Mouse (Mus musculus) forebrain, embryonic 15.5 days (tissue): ENCODE measurements around the gene Sdc3. TPM values are rescaled to one million over a fixed set of nuclear protein-coding genes. Genes with fewer than 3 reads are reported as not detected.
A peak's percentile ranks its signal among the peaks of the same experiment; 100 is the strongest.

ENCODE experiments used
- ATAC-seq: fragments of 200-750 bp; cut with Nextera tagmentation; replicated peaks from 2 replicates; pipeline ENCODE4 v1.8.0; 2017; ENCODE audit warnings: mild to moderate bottlenecking, moderate TSS enrichment, moderate library complexity
- H3K27ac ChIP-seq: fragments of 300-500 bp; sonication (generic); replicated peaks from 2 replicates; pipeline ENCODE4 v1.5.1; 2015; ENCODE audit warnings: mild to moderate bottlenecking, inconsistent platforms
- H3K27me3 ChIP-seq: fragments of 300-500 bp; sonication (generic); 2 replicates; pipeline ENCODE4 v1.6.1; 2015; ENCODE audit warnings: inconsistent platforms
- H3K36me3 ChIP-seq: fragments of 300-500 bp; sonication (generic); 2 replicates; pipeline ENCODE4 v1.6.1; 2015; ENCODE audit warnings: mild to moderate bottlenecking, inconsistent platforms
- H3K4me1 ChIP-seq: fragments of 300-500 bp; sonication (generic); 2 replicates; pipeline ENCODE4 v1.6.1; 2015; ENCODE audit warnings: inconsistent platforms
- H3K4me2 ChIP-seq: fragments of 300-500 bp; sonication (generic); replicated peaks from 2 replicates; pipeline ENCODE4 v1.6.1; 2015; ENCODE audit warnings: mild to moderate bottlenecking, inconsistent platforms
- H3K4me3 ChIP-seq: fragments of 300-500 bp; sonication (generic); 2 replicates; pipeline ENCODE4 v1.5.1; 2015; ENCODE audit warnings: mild to moderate bottlenecking, inconsistent platforms
- H3K9ac ChIP-seq: fragments of 300-500 bp; sonication (generic); replicated peaks from 2 replicates; pipeline ENCODE4 v1.6.1; 2015; ENCODE audit warnings: mild to moderate bottlenecking, inconsistent platforms
- H3K9me3 ChIP-seq: fragments of 300-500 bp; sonication (generic); 2 replicates; pipeline ENCODE4 v1.6.1; 2016; ENCODE audit warnings: inconsistent platforms
- WGBS: fragments of 180-500 bp; shearing (Covaris S2); methylation state at CpG from one replicate; pipeline ENCODE4 v1.1.7; 2015; ENCODE audit warnings: mixed read lengths; 5-methylcytosine and 5-hydroxymethylcytosine counted together
- polyA plus RNA-seq: library from polyadenylated mRNA; unstranded; fragments of >200 nt; fragmentation: Nextera tagmentation; extraction: Ambion mirVana; gene quantifications from 2 replicates; pipeline ENCODE4 v1.2.1, GENCODE M21; 2015

Gene Sdc3
- polyA plus RNA-seq, 1 experiment from 2014 or later = 84.9 TPM

- Histone ChIP-seq H3K4me3 (no peak overlapping the region), H3K27me3 (no peaks in the 10 kb centered on the region), H3K36me3 (peaks cover 67% of the 10 kb centered on the region), H3K9ac (no peak overlapping the region), H3K27ac (no peak overlapping the region), H3K4me2 (no peak overlapping the region), H3K9me3 (no peaks in the 10 kb centered on the region), H3K4me1 (no peaks in the 10 kb centered on the region; the same call in 1 of the 2 replicates)
- WGBS = 92% methylated on average over 2 of the region's 2 CpGs
- no peak for ATAC-seq
Observed at GRCm38 (mm10) chr4:130766387-130766786, 25.9 kb upstream of the Sdc3 start.

GRCm38 (mm10) chr4:130766926-130767325 lies 25.4 kb upstream of the Sdc3 start:
- Histone ChIP-seq H3K4me2 (no peak overlapping the region), H3K27ac (no peak overlapping the region)
- 90% methylated on average over 4 of the region's 4 CpGs for WGBS

DNA sequence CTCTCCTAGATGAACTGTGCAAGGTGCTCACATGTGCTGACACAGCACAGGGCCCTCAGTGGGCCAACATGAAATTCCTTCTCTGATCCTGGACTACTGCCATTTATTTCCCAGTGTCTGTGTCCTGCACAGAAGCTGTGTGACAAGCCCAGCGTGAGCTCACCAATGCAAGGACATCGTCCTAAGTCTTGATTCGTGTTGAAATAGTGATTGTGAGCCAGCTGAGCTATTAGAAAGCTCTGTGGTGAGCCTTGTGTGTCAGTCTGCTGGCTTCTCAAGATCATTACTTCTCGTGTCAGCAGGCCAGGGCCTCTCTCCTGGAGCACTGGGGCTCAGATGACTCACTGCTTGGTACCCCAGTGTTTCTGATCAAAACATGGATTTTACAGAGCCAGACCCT lies 18.4 kb upstream of the Sdc3 start:
- ATAC-seq = no peak
- Histone ChIP-seq H3K27me3 (no peaks in the 10 kb centered on the region), H3K4me2 (no peak overlapping the region), H3K9me3 (no peaks in the 10 kb centered on the region), H3K4me1 (peaks cover 12% of the 10 kb centered on the region), H3K36me3 (peaks cover 58% of the 10 kb centered on the region), H3K4me3 (no peak overlapping the region), H3K9ac (no peak overlapping the region), H3K27ac (no peak overlapping the region)
- 85% methylated on average over 4 of the region's 4 CpGs for WGBS

More at GRCm38 (mm10) chr4:130766926-130767325, 25.4 kb upstream of the Sdc3 start:
- H3K9me3 ChIP-seq = no peaks in the 10 kb centered on the region
- H3K4me3 ChIP-seq = no peak overlapping the region
- ATAC-seq = no peak
- peaks cover 71% of the 10 kb centered on the region for H3K36me3 ChIP-seq
- H3K4me1 ChIP-seq = no peaks in the 10 kb centered on the region; the same call in 1 of the 2 replicates
- H3K9ac ChIP-seq = no peak overlapping the region
- H3K27me3 ChIP-seq = no peaks in the 10 kb centered on the region

- no peaks in the 10 kb centered on the region for H3K27me3 ChIP-seq
- H3K9ac ChIP-seq = no peak overlapping the region
- no peak overlapping the region for H3K4me3 ChIP-seq
- H3K9me3 ChIP-seq = no peaks in the 10 kb centered on the region
- H3K4me1 ChIP-seq = peaks cover 13% of the 10 kb centered on the region
- 91% methylated on average over 4 of the region's 4 CpGs for WGBS
- ATAC-seq = no peak
- no peak overlapping the region for H3K27ac ChIP-seq
- H3K36me3 ChIP-seq = peaks cover 63% of the 10 kb centered on the region
- no peak overlapping the region for H3K4me2 ChIP-seq
Observed at GRCm38 (mm10) chr4:130774822-130775221, 17.5 kb upstream of the Sdc3 start.

DNA sequence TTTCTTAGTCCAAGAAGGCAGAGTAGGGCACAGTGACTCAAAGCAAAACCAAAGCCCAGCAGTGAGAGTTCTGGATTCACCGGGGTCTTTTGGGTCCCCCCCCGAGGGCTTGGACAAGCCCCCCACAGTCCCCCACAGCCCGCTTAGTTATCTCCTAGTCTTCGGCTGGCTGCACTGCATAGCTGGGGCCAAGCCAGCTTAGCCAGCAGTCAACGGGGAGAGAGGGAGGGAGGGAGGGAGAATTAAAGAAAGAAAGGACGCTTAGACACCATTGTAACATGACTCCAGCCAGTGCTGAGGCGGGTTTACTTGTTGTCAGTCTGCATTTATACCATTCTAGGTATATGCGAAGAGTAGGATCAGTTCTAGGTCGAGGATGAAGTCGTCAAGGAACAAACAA lies 14.7 kb upstream of the Sdc3 start:
- H3K27ac ChIP-seq = 0 out of 2 replicates have a peak overlapping the region, but pooled peaks have one; percentile 15
- no peak overlapping the region for H3K4me3 ChIP-seq
- H3K4me2 ChIP-seq = no peak overlapping the region
- no peak overlapping the region for H3K9ac ChIP-seq
- 40% methylated on average over 10 of the region's 10 CpGs for WGBS
- no peaks in the 10 kb centered on the region for H3K27me3 ChIP-seq
- H3K9me3 ChIP-seq = no peaks in the 10 kb centered on the region
- no peak for ATAC-seq
- H3K4me1 ChIP-seq = peaks cover 13% of the 10 kb centered on the region
- H3K36me3 ChIP-seq = peaks cover 68% of the 10 kb centered on the region

DNA sequence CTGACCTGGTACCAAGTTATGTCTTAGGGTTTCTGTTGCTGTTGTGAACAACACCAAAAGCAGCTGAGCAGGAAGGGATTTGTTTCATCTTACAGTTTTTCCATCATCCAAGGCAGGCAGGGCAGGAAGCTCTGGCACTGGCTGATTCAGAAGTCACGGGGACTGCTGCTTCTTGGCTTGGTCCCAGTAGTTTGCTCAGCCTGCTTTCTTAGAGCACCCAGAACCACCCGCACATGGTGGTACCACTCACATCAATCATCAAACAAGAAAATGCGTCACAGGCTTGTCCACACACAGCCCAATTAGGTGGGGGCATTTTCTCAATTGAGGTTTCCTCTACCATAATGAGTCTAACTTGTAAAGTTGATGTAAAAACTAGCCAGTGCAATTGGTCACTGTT lies 13.3 kb upstream of the Sdc3 start:
- Histone ChIP-seq H3K36me3 (peaks cover 54% of the 10 kb centered on the region), H3K4me1 (peaks cover 13% of the 10 kb centered on the region), H3K9ac (no peak overlapping the region), H3K27ac (no peak overlapping the region; the same call in 1 of the 2 replicates), H3K4me2 (no peak overlapping the region), H3K9me3 (no peaks in the 10 kb centered on the region), H3K4me3 (no peak overlapping the region), H3K27me3 (no peaks in the 10 kb centered on the region)
- ATAC-seq = no peak
- WGBS = 52% methylated on average over 3 of the region's 3 CpGs

DNA sequence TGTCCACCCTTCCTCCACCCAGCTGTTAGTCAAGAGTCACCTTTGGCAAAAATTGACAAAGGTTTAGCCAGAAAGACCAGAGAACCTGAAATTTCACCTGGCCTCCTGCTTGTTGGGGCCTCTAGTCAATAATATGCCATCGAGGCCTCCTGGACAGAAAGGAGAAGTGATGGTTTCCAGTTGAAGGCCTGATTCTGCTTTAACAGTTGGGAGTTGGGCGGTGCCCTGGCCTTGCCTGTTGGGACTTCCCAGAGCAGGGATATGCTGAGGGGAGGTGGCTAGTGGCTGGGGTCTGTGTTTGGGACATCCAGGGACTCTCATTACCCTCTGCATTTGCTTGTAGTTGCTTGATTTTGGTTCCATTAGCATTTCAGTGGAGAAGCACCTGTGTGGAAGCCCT lies 9.8 kb upstream of the Sdc3 start:
- ATAC-seq = no peak
- Histone ChIP-seq H3K36me3 (peaks cover 38% of the 10 kb centered on the region), H3K4me2 (no peak overlapping the region), H3K27ac (no peak overlapping the region), H3K4me3 (no peak overlapping the region), H3K4me1 (peaks cover 6% of the 10 kb centered on the region), H3K9ac (no peak overlapping the region), H3K27me3 (no peaks in the 10 kb centered on the region), H3K9me3 (no peaks in the 10 kb centered on the region)
- 88% methylated on average over 2 of the region's 2 CpGs for WGBS

GRCm38 (mm10) chr4:130784755-130785154 lies 7.6 kb upstream of the Sdc3 start:
- 36% methylated on average over 4 of the region's 4 CpGs for WGBS
- no peak overlapping the region for H3K9ac ChIP-seq
- H3K36me3 ChIP-seq = peaks cover 20% of the 10 kb centered on the region
- no peaks in the 10 kb centered on the region for H3K9me3 ChIP-seq
- H3K4me2 ChIP-seq = no peak overlapping the region
- no peak overlapping the region for H3K4me3 ChIP-seq
- ATAC-seq = 0 out of 2 replicates have a peak, but pooled peaks have one; percentile 42
- H3K27ac ChIP-seq = no peak overlapping the region
- H3K27me3 ChIP-seq = no peaks in the 10 kb centered on the region
- H3K4me1 ChIP-seq = no peaks in the 10 kb centered on the region

- WGBS = 82% methylated on average over 5 of the region's 5 CpGs
- no peaks in the 10 kb centered on the region for H3K9me3 ChIP-seq
- peaks cover 4% of the 10 kb centered on the region; the same call in 1 of the 2 replicates for H3K4me1 ChIP-seq
- no peaks in the 10 kb centered on the region for H3K36me3 ChIP-seq
- H3K4me2 ChIP-seq = no peak overlapping the region
- H3K27me3 ChIP-seq = no peaks in the 10 kb centered on the region
- H3K4me3 ChIP-seq = no peak overlapping the region
- H3K9ac ChIP-seq = no peak overlapping the region
- H3K27ac ChIP-seq = no peak overlapping the region
- no peak for ATAC-seq
Observed at GRCm38 (mm10) chr4:130787530-130787929, 4.8 kb upstream of the Sdc3 start.

DNA sequence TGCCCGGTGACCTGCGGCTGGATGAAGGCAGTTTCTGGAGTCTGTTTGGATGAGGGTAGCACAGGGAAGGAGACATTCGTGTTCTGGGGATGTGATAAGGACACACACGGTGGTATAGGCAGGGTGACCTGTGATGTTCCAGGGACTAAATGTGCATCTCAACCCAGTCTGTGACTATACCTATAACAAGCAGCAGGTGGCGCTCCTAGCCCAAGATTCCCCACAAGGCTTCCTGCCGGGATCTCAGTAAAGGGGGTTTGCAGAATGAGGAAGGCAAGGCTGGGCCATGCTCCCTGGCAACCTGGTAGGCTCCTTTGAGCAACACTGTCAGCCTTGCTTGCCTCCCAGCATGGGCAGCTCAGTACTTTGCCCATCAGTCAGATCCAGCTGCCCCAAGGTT lies 2.2 kb upstream of the Sdc3 start:
- H3K4me1 ChIP-seq = peaks cover 24% of the 10 kb centered on the region
- 11% methylated on average over 6 of the region's 6 CpGs for WGBS
- peak; percentile 44 for ATAC-seq
- H3K27ac ChIP-seq = no peak overlapping the region
- H3K4me3 ChIP-seq = no peak overlapping the region
- H3K9me3 ChIP-seq = no peaks in the 10 kb centered on the region
- H3K4me2 ChIP-seq = no peak overlapping the region
- no peak overlapping the region for H3K9ac ChIP-seq
- no peaks in the 10 kb centered on the region for H3K27me3 ChIP-seq
- no peaks in the 10 kb centered on the region for H3K36me3 ChIP-seq

DNA sequence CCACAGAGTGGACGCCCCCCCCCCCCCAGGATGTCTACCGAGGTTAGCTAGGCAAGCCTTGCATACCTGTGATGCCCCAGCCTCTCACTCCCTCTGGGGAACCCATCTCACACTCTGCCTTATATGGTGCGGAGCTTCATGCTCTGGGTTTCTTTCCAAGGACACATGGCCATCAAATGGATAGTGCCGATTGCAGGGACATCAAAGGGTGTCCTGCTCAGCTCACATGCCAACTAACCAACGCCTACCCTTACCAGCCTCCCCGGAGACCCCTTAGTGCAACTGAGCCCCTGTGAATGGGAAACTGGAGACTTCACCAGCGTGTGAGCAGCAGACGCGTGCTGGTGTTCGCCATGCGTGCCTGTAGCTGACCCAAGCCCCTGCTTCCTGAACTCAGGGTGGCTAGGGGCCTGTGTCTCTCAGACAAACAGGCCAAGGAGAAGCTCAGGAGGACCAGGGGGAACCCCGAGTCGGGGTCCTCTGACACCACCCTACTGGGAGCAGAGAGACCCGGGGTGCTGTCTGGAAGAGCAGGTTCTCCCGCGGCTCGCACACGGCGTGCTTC lies 444 bp upstream of the Sdc3 start:
- no peaks in the 10 kb centered on the region for H3K27me3 ChIP-seq
- peak overlapping the region; percentile 92 for H3K9ac ChIP-seq
- H3K4me1 ChIP-seq = peaks cover 35% of the 10 kb centered on the region
- peak overlapping the region; percentile 73 for H3K4me2 ChIP-seq
- peak overlapping the region; percentile 72 for H3K27ac ChIP-seq
- 4% methylated on average over 18 of the region's 19 CpGs for whole genome bisulfite sequencing
- no peaks in the 10 kb centered on the region for H3K9me3 ChIP-seq
- H3K36me3 ChIP-seq = no peaks in the 10 kb centered on the region
- peak; percentile 42 for ATAC-seq
- peak overlapping the region; percentile 78 for H3K4me3 ChIP-seq

- WGBS = 47% methylated on average over 7 of the region's 7 CpGs
- peaks cover 47% of the 10 kb centered on the region for H3K4me1 ChIP-seq
- ATAC-seq = no peak; the same call in 1 of the 2 replicates
Observed at GRCm38 (mm10) chr4:130793180-130793501, 804 bp downstream of the Sdc3 start.

DNA sequence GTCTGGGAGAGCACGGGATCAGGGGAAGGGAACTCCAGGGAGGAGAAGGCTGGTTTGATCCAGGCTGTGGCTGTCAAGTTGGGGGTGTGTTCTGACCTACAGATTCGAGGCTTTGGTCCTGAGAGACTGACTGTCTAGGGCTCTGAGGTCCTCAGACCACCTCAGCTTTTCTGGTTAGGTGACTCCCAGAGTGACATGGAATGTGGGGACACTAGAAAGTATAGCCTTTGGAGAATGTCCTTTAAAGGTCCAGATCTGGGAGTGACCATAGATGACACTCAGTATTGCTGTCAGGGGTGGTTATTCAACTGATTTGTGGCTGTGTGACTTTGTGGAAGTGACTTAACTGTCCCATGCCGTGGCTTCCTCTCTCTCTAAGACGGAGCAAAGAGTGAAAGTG lies 2.4 kb downstream of the Sdc3 start:
- no peak for ATAC-seq
- H3K36me3 ChIP-seq = no peaks in the 10 kb centered on the region
- 54% methylated on average over 4 of the region's 4 CpGs for WGBS
- peak overlapping the region; percentile 38 for H3K4me2 ChIP-seq
- no peaks in the 10 kb centered on the region for H3K9me3 ChIP-seq
- peak overlapping the region; percentile 25 for H3K4me3 ChIP-seq
- H3K4me1 ChIP-seq = peaks cover 64% of the 10 kb centered on the region
- H3K9ac ChIP-seq = peak overlapping the region; percentile 14; the same call in 1 of the 2 replicates
- no peaks in the 10 kb centered on the region for H3K27me3 ChIP-seq
- no peak overlapping the region for H3K27ac ChIP-seq

More at GRCm38 (mm10) chr4:130793180-130793501, 804 bp downstream of the Sdc3 start:
- Histone ChIP-seq H3K9me3 (no peaks in the 10 kb centered on the region), H3K4me3 (peak overlapping the region; percentile 78), H3K27me3 (no peaks in the 10 kb centered on the region), H3K36me3 (no peaks in the 10 kb centered on the region), H3K4me2 (peak overlapping the region; percentile 73), H3K27ac (peak overlapping the region; percentile 72; the same call in 1 of the 2 replicates), H3K9ac (peak overlapping the region; percentile 92)
